Mouse (Mus musculus): ENCODE measurements around the gene Zfp266. TPM values are rescaled to one million over a fixed set of nuclear protein-coding genes. Genes with fewer than 3 reads are reported as not detected.

Gene Zfp266
- 0.42 and 1.4 TPM in 2 replicates for polyA plus RNA-seq (2012; ENCODE audit: low replicate concordance)

GRCm38 (mm10) chr9:20521306-20521957 lies at the start of gene Zfp266:
Gene Zfp266, minus strand, starts transcription at chr9:20521417.

DNA sequence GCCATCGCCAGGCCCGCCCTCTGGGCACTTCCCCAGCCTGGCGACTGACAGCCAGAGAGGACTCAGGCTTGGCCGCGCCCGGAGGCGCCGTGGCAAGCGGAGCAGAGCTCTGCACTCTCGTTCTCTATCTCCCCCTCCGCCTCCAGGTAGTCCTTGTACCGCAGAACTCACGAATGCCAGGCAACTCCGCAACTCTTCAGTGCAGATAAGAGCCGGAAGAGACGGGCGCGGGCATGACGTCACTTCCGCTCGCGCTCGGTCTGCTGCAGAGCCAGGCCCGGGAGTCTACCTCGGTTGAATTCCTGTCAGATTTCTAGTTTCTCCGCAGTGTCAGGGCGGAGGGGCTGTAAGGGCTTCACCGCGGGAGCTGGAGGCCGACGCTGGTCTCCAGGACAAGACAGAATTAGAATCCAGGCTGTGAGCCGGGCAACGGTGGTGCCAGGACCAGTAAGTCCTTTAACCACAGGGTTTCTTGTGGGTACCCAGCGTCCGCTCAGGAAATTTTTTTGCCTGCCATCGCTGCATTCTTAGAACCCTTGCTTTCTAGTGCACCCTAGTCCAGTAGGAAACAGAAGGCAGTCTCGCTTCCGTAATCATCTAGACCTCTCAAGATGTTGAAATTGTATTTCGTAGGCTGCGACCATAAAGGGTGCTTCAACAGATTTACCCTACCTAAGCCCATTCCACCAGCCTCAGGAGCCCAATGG lies 28.5 kb downstream of the Zfp266 start, which contains the start of gene Zfp426:
Gene Zfp426, minus strand, starts transcription at position 220 of the 707 bp plus-strand sequence.

DNA sequence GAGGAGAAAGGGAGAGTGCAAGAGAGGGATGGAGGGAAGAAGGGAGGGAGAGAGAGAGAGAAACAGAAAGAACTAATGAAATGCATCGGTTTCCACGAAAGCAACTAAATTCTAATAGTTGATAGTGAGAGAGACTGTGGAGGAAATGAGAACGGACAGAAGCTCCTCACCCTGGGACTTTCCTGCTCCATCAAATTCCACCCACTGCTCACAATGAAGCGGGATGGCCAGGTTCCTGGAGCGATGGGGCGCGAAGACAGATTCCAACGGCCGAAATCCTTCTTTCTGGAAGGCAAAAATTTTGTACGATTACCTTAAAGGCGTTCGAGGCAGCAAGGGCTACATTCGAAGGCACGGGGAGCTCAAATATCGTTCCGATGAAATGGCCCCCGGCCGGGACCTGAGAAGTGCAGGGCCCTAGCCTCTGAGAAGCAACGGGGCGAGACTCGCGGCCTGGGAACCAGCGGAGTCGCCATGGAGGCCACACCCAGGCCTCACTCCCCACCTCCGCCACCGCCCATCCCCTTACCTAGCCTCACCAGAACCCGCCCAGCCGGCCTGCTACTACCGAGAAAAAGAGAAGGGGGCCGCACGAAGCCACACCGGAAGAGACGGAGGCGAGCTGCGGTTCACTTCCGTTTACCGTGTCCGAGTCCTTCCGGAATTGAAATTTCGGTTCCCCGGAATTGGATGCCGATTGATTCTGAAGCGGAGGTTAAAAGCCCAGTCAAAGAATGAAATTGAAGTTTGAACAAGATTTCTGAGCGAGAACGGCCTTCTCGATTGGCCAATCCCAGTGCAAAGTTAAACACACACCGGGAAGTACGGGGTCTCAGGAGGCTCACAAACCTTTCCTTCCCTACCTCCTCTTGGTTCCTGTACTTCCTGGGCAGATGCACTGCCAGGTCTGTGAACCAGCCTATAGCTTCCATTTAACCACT lies 61.6 kb downstream of the Zfp266 start, which contains the start of gene Zfp26:
Gene Zfp26, minus strand, starts transcription at position 786 of the 941 bp plus-strand sequence.

Other genes starting within 250 kb of the Zfp266 start
- not detected in 2 replicates for gene Olfr39, start 239.1 kb downstream of the Zfp266 start, polyA plus RNA-seq (2012; ENCODE audit: low replicate concordance)
- 0.03 TPM in 1 of 2 replicates, not detected in the other for gene Olfr873, start 222.9 kb downstream of the Zfp266 start, polyA plus RNA-seq (2012; ENCODE audit: low replicate concordance)
- gene Olfr18, start 185.3 kb downstream of the Zfp266 start, polyA plus RNA-seq (2012; ENCODE audit: low replicate concordance) = not detected in 2 replicates
- 0.24 and 0.43 TPM in 2 replicates for gene Zfp560, start 136.2 kb downstream of the Zfp266 start, polyA plus RNA-seq (2012; ENCODE audit: low replicate concordance)
- 0.08 and 0.38 TPM in 2 replicates for gene Zfp26, start 61.3 kb downstream of the Zfp266 start, polyA plus RNA-seq (2012; ENCODE audit: low replicate concordance)
- 2.6 and 3.1 TPM in 2 replicates for gene Zfp426, start 28.7 kb downstream of the Zfp266 start, polyA plus RNA-seq (2012; ENCODE audit: low replicate concordance)
- gene Zfp846, start 59.9 kb upstream of the Zfp266 start, polyA plus RNA-seq (2012; ENCODE audit: low replicate concordance) = 4.7 and 16.6 TPM in 2 replicates
- gene Ubl5, start 121.5 kb upstream of the Zfp266 start, polyA plus RNA-seq (2012; ENCODE audit: low replicate concordance) = 1.8 and 4.6 TPM in 2 replicates
- 7.7 and 22.6 TPM in 2 replicates for gene Fbxl12, start 123.3 kb upstream of the Zfp266 start, polyA plus RNA-seq (2012; ENCODE audit: low replicate concordance)
- gene Pin1, start 130.7 kb upstream of the Zfp266 start, polyA plus RNA-seq (2012; ENCODE audit: low replicate concordance) = 15.2 and 16.6 TPM in 2 replicates
- not detected in 2 replicates for gene Olfm2, start 224.9 kb upstream of the Zfp266 start, polyA plus RNA-seq (2012; ENCODE audit: low replicate concordance)